Mouse (Mus musculus) kidney, embryonic 14.5 days (tissue): Measurements from ENCODE around the gene Tspan11. TPM values are rescaled to one million over a fixed set of nuclear protein-coding genes. Genes with fewer than 3 reads are reported as not detected.
A peak's percentile ranks its signal among the peaks of the same experiment; 100 is the strongest.

Source experiments
- ATAC-seq: fragments of 200-750 bp; cut with Nextera tagmentation; 2 replicates; pipeline ENCODE4 v1.8.0; 2017; ENCODE audit warnings: moderate number of reproducible peaks, mild to moderate bottlenecking, moderate TSS enrichment, moderate library complexity; ENCODE audit not compliant: low FRiP score, low TSS enrichment
- H3K27ac ChIP-seq: fragments of 300-500 bp; sonication (generic); 2 replicates; pipeline ENCODE4 v1.5.1; 2014; ENCODE audit warnings: low read depth, mild to moderate bottlenecking, low read length, moderate library complexity, mixed read lengths
- H3K27me3 ChIP-seq: fragments of 300-500 bp; sonication (generic); 2 replicates; pipeline ENCODE4 v1.6.1; 2014; ENCODE audit warnings: mild to moderate bottlenecking, low read length; ENCODE audit not compliant: control insufficient read depth, insufficient read depth
- H3K36me3 ChIP-seq: fragments of 300-500 bp; sonication (generic); 2 replicates; pipeline ENCODE4 v1.6.1; 2014; ENCODE audit warnings: low read length, mixed read lengths; ENCODE audit not compliant: control insufficient read depth, insufficient read depth
- H3K4me1 ChIP-seq: fragments of 300-500 bp; sonication (generic); 2 replicates; pipeline ENCODE4 v1.6.1; 2014; ENCODE audit warnings: low read length, mixed read lengths; ENCODE audit not compliant: control insufficient read depth, insufficient read depth
- H3K4me2 ChIP-seq: fragments of 300-500 bp; sonication (generic); replicated peaks from 2 replicates; pipeline ENCODE4 v1.6.1; 2014; ENCODE audit warnings: low read depth, mild to moderate bottlenecking, low read length
- H3K4me3 ChIP-seq: fragments of 300-500 bp; sonication (generic); 2 replicates; pipeline ENCODE4 v1.5.1; 2014; ENCODE audit warnings: mild to moderate bottlenecking, low read length
- H3K9ac ChIP-seq: fragments of 300-500 bp; sonication (generic); 2 replicates; pipeline ENCODE4 v1.6.1; 2014; ENCODE audit warnings: low read depth, mild to moderate bottlenecking, low read length, moderate library complexity
- H3K9me3 ChIP-seq: fragments of 300-500 bp; sonication (generic); 2 replicates; pipeline ENCODE4 v1.6.1; 2016; ENCODE audit warnings: low read length; ENCODE audit not compliant: control insufficient read depth
- WGBS: fragments of 180-500 bp; shearing (Covaris S2); extraction: QIAGEN DNeasy Blood & Tissue Kit; methylation state at CpG from one replicate; pipeline ENCODE4 v1.1.7; 2014; 5-methylcytosine and 5-hydroxymethylcytosine counted together
- polyA plus RNA-seq: library from polyadenylated mRNA; unstranded; fragments of >200 nt; fragmentation: Nextera tagmentation; extraction: Ambion mirVana; gene quantifications from 2 replicates; pipeline ENCODE4 v1.2.1, GENCODE M21; 2014

Gene Tspan11
- polyA plus RNA-seq, 1 experiment from 2014 or later: 5.0 TPM

GRCm38 (mm10) chr6:127991509-127992176 lies 104.3 kb downstream of the Tspan11 start:
- WGBS: 70% methylated on average over 11 of the region's 11 CpGs
- Histone ChIP-seq H3K27me3 (no peaks in the 10 kb centered on the region), H3K4me3 (no peak overlapping the region), H3K4me2 (no peak overlapping the region), H3K9me3 (no peaks in the 10 kb centered on the region), H3K27ac (no peak overlapping the region), H3K4me1 (no peaks in the 10 kb centered on the region), H3K9ac (no peak overlapping the region), H3K36me3 (no peaks in the 10 kb centered on the region)
- no peak for ATAC-seq

- Histone ChIP-seq H3K4me3 (no peak overlapping the region), H3K4me2 (no peak overlapping the region), H3K27ac (no peak overlapping the region), H3K4me1 (no peaks in the 10 kb centered on the region), H3K27me3 (no peaks in the 10 kb centered on the region), H3K9ac (no peak overlapping the region), H3K9me3 (no peaks in the 10 kb centered on the region), H3K36me3 (no peaks in the 10 kb centered on the region)
- ATAC-seq: no peak
- WGBS: 90% methylated on average over 8 of the region's 8 CpGs
Observed at GRCm38 (mm10) chr6:127992993-127993392, 105.6 kb downstream of the Tspan11 start.

GRCm38 (mm10) chr6:127996928-127997327 lies 109.5 kb downstream of the Tspan11 start:
- Histone ChIP-seq H3K27ac (no peak overlapping the region), H3K9ac (no peak overlapping the region), H3K36me3 (no peaks in the 10 kb centered on the region), H3K4me2 (no peak overlapping the region), H3K4me3 (no peak overlapping the region), H3K4me1 (no peaks in the 10 kb centered on the region), H3K27me3 (no peaks in the 10 kb centered on the region), H3K9me3 (no peaks in the 10 kb centered on the region)
- 74% methylated on average over 4 of the region's 5 CpGs for WGBS
- no peak for ATAC-seq

GRCm38 (mm10) chr6:127999118-127999517 lies 111.7 kb downstream of the Tspan11 start:
- H3K4me3 ChIP-seq: no peak overlapping the region
- no peaks in the 10 kb centered on the region; the same call in 1 of the 2 replicates for H3K4me1 ChIP-seq
- no peak overlapping the region for H3K27ac ChIP-seq
- H3K9ac ChIP-seq: no peak overlapping the region
- no peak overlapping the region for H3K4me2 ChIP-seq
- no peaks in the 10 kb centered on the region for H3K27me3 ChIP-seq
- 85% methylated on average over 2 of the region's 2 CpGs for WGBS
- no peaks in the 10 kb centered on the region for H3K9me3 ChIP-seq
- H3K36me3 ChIP-seq: no peaks in the 10 kb centered on the region
- no peak for ATAC-seq

- no peak overlapping the region for H3K4me2 ChIP-seq
- no peak for ATAC-seq
- no peaks in the 10 kb centered on the region for H3K36me3 ChIP-seq
- no peak overlapping the region for H3K9ac ChIP-seq
- WGBS: 98% methylated on average over 3 of the region's 3 CpGs
- no peaks in the 10 kb centered on the region for H3K9me3 ChIP-seq
- H3K27me3 ChIP-seq: no peaks in the 10 kb centered on the region
- no peak overlapping the region for H3K4me3 ChIP-seq
- H3K4me1 ChIP-seq: no peaks in the 10 kb centered on the region; the same call in 1 of the 2 replicates
- H3K27ac ChIP-seq: no peak overlapping the region
Observed at GRCm38 (mm10) chr6:128000777-128001176, 113.4 kb downstream of the Tspan11 start.

- no peaks in the 10 kb centered on the region for H3K9me3 ChIP-seq
- H3K36me3 ChIP-seq: no peaks in the 10 kb centered on the region
- no peak overlapping the region for H3K4me2 ChIP-seq
- H3K4me3 ChIP-seq: no peak overlapping the region
- H3K27ac ChIP-seq: no peak overlapping the region
- H3K27me3 ChIP-seq: no peaks in the 10 kb centered on the region
- H3K9ac ChIP-seq: no peak overlapping the region
- peaks cover 5% of the 10 kb centered on the region; the same call in 1 of the 2 replicates for H3K4me1 ChIP-seq
- 67% methylated on average over 1 of the region's 1 CpGs for WGBS
- no peak for ATAC-seq
Observed at GRCm38 (mm10) chr6:128001587-128001986, 114.2 kb downstream of the Tspan11 start.

GRCm38 (mm10) chr6:128002104-128002503 lies 114.7 kb downstream of the Tspan11 start:
- Histone ChIP-seq H3K4me3 (no peak overlapping the region), H3K27me3 (no peaks in the 10 kb centered on the region), H3K36me3 (no peaks in the 10 kb centered on the region), H3K9ac (no peak overlapping the region), H3K4me2 (no peak overlapping the region), H3K4me1 (peaks cover 5% of the 10 kb centered on the region; the same call in 1 of the 2 replicates), H3K9me3 (no peaks in the 10 kb centered on the region), H3K27ac (no peak overlapping the region)
- 61% methylated on average over 10 of the region's 10 CpGs for WGBS
- no peak for ATAC-seq

GRCm38 (mm10) chr6:128002667-128003066 lies 115.3 kb downstream of the Tspan11 start:
- no peak overlapping the region for H3K27ac ChIP-seq
- WGBS: 73% methylated on average over 4 of the region's 4 CpGs

GRCm38 (mm10) chr6:128003542-128003941 lies 116.2 kb downstream of the Tspan11 start:
- H3K4me1 ChIP-seq: peaks cover 10% of the 10 kb centered on the region; the same call in 1 of the 2 replicates
- no peak overlapping the region for H3K9ac ChIP-seq
- no peak overlapping the region for H3K4me3 ChIP-seq
- WGBS: 57% methylated on average over 5 of the region's 5 CpGs
- H3K9me3 ChIP-seq: no peaks in the 10 kb centered on the region
- H3K27ac ChIP-seq: no peak overlapping the region
- no peak overlapping the region for H3K4me2 ChIP-seq
- peak; percentile 21; the same call in 1 of the 2 replicates for ATAC-seq
- H3K36me3 ChIP-seq: no peaks in the 10 kb centered on the region
- no peaks in the 10 kb centered on the region for H3K27me3 ChIP-seq

More at GRCm38 (mm10) chr6:128002667-128003066, 115.3 kb downstream of the Tspan11 start:
- Histone ChIP-seq H3K9ac (no peak overlapping the region), H3K36me3 (no peaks in the 10 kb centered on the region), H3K4me3 (no peak overlapping the region), H3K27me3 (no peaks in the 10 kb centered on the region), H3K4me2 (no peak overlapping the region), H3K4me1 (peaks cover 7% of the 10 kb centered on the region; the same call in 1 of the 2 replicates), H3K9me3 (no peaks in the 10 kb centered on the region)
- no peak for ATAC-seq
